In the genomic region with DNA sequence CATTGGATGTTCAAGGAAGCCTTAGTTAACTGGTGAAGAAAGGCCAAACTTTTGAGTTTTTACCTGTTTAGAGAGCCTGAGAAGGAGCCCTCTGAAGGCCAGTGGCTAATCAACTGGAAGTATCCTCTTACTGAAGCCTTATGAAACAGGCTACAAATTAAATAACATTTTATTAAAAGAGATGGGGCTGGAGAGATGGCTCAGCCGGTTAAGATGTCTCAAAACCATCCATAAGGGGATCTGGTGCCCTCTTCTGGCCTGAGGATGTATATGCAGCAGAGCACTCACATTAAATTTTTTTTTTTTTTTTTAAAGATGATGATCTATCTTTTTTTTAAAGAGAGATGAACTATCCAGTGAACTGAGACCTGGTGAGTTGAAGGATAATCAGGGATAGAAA, we compare ENCODE assay signal across 8 mouse cellular contexts. TPM values are rescaled to one million over a fixed set of nuclear protein-coding genes. Genes with fewer than 3 reads are reported as not detected.
DNase-seq lines count a peak whose midpoint lies in the region; ATAC-seq and TF ChIP-seq lines count a peak whose summit lies in the region.

No protein-coding gene starts in this region.

- no peak overlapping the region for H3K4me3 ChIP-seq in heart, adult 2 months
- no peak overlapping the region for H3K4me3 ChIP-seq in heart, embryonic 11.5 days (ENCODE audit: low read depth, low read length)
- H3K4me3 ChIP-seq in liver, embryonic 13.5 days (replicated peaks), result no peak overlapping the region
- no peak overlapping the region for H3K4me3 ChIP-seq in forebrain, embryonic 12.5 days (replicated peaks)

- no peak for ATAC-seq in heart, embryonic 11.5 days (replicated peaks; ENCODE audit: insufficient number of reproducible peaks, low FRiP score, low TSS enrichment)
- no peak for ATAC-seq in liver, embryonic 13.5 days (ENCODE audit: low read depth)
- no peak for ATAC-seq in forebrain, embryonic 12.5 days (ENCODE audit: low FRiP score)

- no peak overlapping the region for H3K4me2 ChIP-seq in heart, embryonic 11.5 days
- no peak overlapping the region for H3K4me2 ChIP-seq in liver, embryonic 13.5 days
- H3K4me2 ChIP-seq in forebrain, embryonic 12.5 days, result no peak overlapping the region

- no peak for TF ChIP-seq EP300 in heart, adult 2 months (IDR thresholded peaks at IDR 0.05; ENCODE audit: insufficient read depth, low read depth, low read length)

- H3K9ac ChIP-seq in heart, adult 2 months (ENCODE audit: low read depth, low read length), result no peak overlapping the region
- no peak overlapping the region for H3K9ac ChIP-seq in heart, embryonic 11.5 days (ENCODE audit: low read depth, low read length)
- H3K9ac ChIP-seq in liver, embryonic 13.5 days, result no peak overlapping the region
- H3K9ac ChIP-seq in forebrain, embryonic 12.5 days, result no peak overlapping the region

- 2% methylated on average over 1 of the region's 1 CpGs for WGBS in heart, adult 2 months
- WGBS in heart, embryonic 11.5 days (ENCODE audit: insufficient replicate concordance), result 3% methylated on average over 1 of the region's 1 CpGs
- WGBS in liver, embryonic 13.5 days (ENCODE audit: insufficient replicate concordance), result 7% methylated on average over 1 of the region's 1 CpGs
- 3% methylated on average over 1 of the region's 1 CpGs for WGBS in forebrain, embryonic 12.5 days

- no peak for TF ChIP-seq POLR2A in heart, adult 2 months (IDR thresholded peaks at IDR 0.05; ENCODE audit: insufficient read depth, low read depth, low read length)
- no peak for TF ChIP-seq POLR2A in brain, embryonic 14.5 days (IDR thresholded peaks at IDR 0.05; ENCODE audit: borderline replicate concordance, extremely low read depth, insufficient read depth, insufficient read length, poor library complexity, severe bottlenecking)

- peaks cover 7% of the 10 kb centered on the region for H3K4me1 ChIP-seq in heart, adult 2 months (ENCODE audit: control insufficient read depth, insufficient read depth, low read length)
- peaks cover 3% of the 10 kb centered on the region; the same call in 1 of the 2 replicates for H3K4me1 ChIP-seq in heart, embryonic 11.5 days (ENCODE audit: control insufficient read depth, insufficient read depth, low read length)
- H3K4me1 ChIP-seq in liver, embryonic 13.5 days (replicated peaks), result peaks cover 29% of the 10 kb centered on the region
- peaks cover 11% of the 10 kb centered on the region for H3K4me1 ChIP-seq in forebrain, embryonic 12.5 days

- no peak overlapping the region for H3K27ac ChIP-seq in heart, adult 2 months
- H3K27ac ChIP-seq in heart, embryonic 11.5 days (ENCODE audit: low read depth, low read length), result no peak overlapping the region
- H3K27ac ChIP-seq in liver, embryonic 13.5 days, result no peak overlapping the region
- no peak overlapping the region for H3K27ac ChIP-seq in forebrain, embryonic 12.5 days

- intact Hi-C loops in heart, adult 2 months (cut with DNase I), result loop anchor here (1.0 to 10.0 kb wide), 5 partner anchors 20 to 370 kb away; a partner anchor contains a TSS

- peak; percentile 93 for TF ChIP-seq CTCF in heart, adult 2 months (IDR thresholded peaks at IDR 0.05)
- TF ChIP-seq CTCF in brain, embryonic 14.5 days (IDR thresholded peaks at IDR 0.05; ENCODE audit: borderline replicate concordance, extremely low read depth, insufficient read depth, insufficient read length), result peak; percentile 54; the same call in 1 of the 2 replicates

- no peaks in the 10 kb centered on the region; the same call in 1 of the 2 replicates for H3K79me2 ChIP-seq in heart, adult 2 months (replicated peaks; ENCODE audit: control insufficient read depth, insufficient read depth, low read length)

- no peaks in the 10 kb centered on the region for H3K9me3 ChIP-seq in heart, embryonic 11.5 days (replicated peaks; ENCODE audit: control insufficient read depth, low read length)
- no peaks in the 10 kb centered on the region for H3K9me3 ChIP-seq in liver, embryonic 13.5 days (replicated peaks)
- no peaks in the 10 kb centered on the region for H3K9me3 ChIP-seq in forebrain, embryonic 12.5 days

- peak; percentile 55 to 60 for DNase-seq in heart, adult 2 months
- DNase-seq in CD4-positive, CD25-positive, alpha-beta regulatory T cell, adult 2 months (ENCODE audit: low read depth, low spot score), result peak; percentile 93
- DNase-seq in brain, embryonic 14.5 days (ENCODE audit: low read depth), result peak; percentile 86
- DNase-seq in gastrocnemius, postnatal 10 days, result peak; percentile 58
- peak; percentile 40 for DNase-seq in liver, embryonic 13.5 days
- peak; percentile 80 for DNase-seq in retina, postnatal 1 day

- H3K36me3 ChIP-seq in heart, adult 2 months (ENCODE audit: control insufficient read depth, insufficient read depth, low read length), result peaks cover 3% of the 10 kb centered on the region
- H3K36me3 ChIP-seq in heart, embryonic 11.5 days (ENCODE audit: control insufficient read depth, insufficient read depth, low read length), result no peaks in the 10 kb centered on the region
- peaks cover 11% of the 10 kb centered on the region for H3K36me3 ChIP-seq in liver, embryonic 13.5 days
- H3K36me3 ChIP-seq in forebrain, embryonic 12.5 days (replicated peaks), result peaks cover 9% of the 10 kb centered on the region

- H3K27me3 ChIP-seq in heart, adult 2 months (ENCODE audit: control insufficient read depth, insufficient read depth, low read length), result no peaks in the 10 kb centered on the region
- H3K27me3 ChIP-seq in heart, embryonic 11.5 days (ENCODE audit: control insufficient read depth, insufficient read depth, low read length), result no peaks in the 10 kb centered on the region
- H3K27me3 ChIP-seq in liver, embryonic 13.5 days, result no peaks in the 10 kb centered on the region
- no peaks in the 10 kb centered on the region for H3K27me3 ChIP-seq in forebrain, embryonic 12.5 days

RNA-seq across cellular contexts. Expression of a gene that starts 4.5 kb away (rescaled TPM):
- total RNA-seq in heart, adult 2 months (2021), result 10 to 100 TPM; 35.4 to 36.8 TPM
- polyA plus RNA-seq in heart, adult 2 months (2012; rRNA removed), result 8.3 and 18.9 TPM in 2 replicates
- 38.1 and 50.2 TPM in 2 replicates for polyA plus RNA-seq in heart, embryonic 11.5 days (2014; fragmentation: Nextera tagmentation; extraction: Ambion mirVana)
- polyA plus RNA-seq in brain, embryonic 14.5 days (2012; rRNA removed), result 25.0 and 26.2 TPM in 2 replicates
- 10 to 100 TPM; 21.7 to 24.0 TPM for total RNA-seq in gastrocnemius, postnatal 10 days (2021)
- polyA plus RNA-seq in liver, embryonic 13.5 days (2015; fragmentation: Nextera tagmentation; extraction: Ambion mirVana), result 27.3 and 37.3 TPM in 2 replicates
- 45.3 and 49.2 TPM in 2 replicates for polyA plus RNA-seq in forebrain, embryonic 12.5 days (2016; fragmentation: Nextera tagmentation; extraction: Ambion mirVana)

RNA-seq across cellular contexts. Expression of a gene that starts 46.6 kb away (rescaled TPM):
- 10 to 100 TPM; 33.7 to 48.9 TPM for total RNA-seq in heart, adult 2 months (2021)
- 34.6 and 50.0 TPM in 2 replicates for polyA plus RNA-seq in heart, adult 2 months (2012; rRNA removed)
- 30.9 and 32.4 TPM in 2 replicates for polyA plus RNA-seq in heart, embryonic 11.5 days (2014; fragmentation: Nextera tagmentation; extraction: Ambion mirVana)
- polyA plus RNA-seq in brain, embryonic 14.5 days (2012; rRNA removed), result 15.4 and 16.5 TPM in 2 replicates
- total RNA-seq in gastrocnemius, postnatal 10 days (2021), result 10 to 100 TPM; 34.7 to 35.3 TPM
- polyA plus RNA-seq in liver, embryonic 13.5 days (2015; fragmentation: Nextera tagmentation; extraction: Ambion mirVana), result 21.5 and 25.8 TPM in 2 replicates
- polyA plus RNA-seq in forebrain, embryonic 12.5 days (2016; fragmentation: Nextera tagmentation; extraction: Ambion mirVana), result 44.8 and 46.2 TPM in 2 replicates

Comparison
In these comparisons a context has a peak if more than half of its experiments do, and no peak if none do; other contexts are left out.
1. DNase-seq: peak in every context shown above with its lines; median percentile 93 in CD4-positive, CD25-positive, alpha-beta regulatory T cell, adult 2 months; 86 in brain, embryonic 14.5 days; 80 in retina, postnatal 1 day; 58 in gastrocnemius, postnatal 10 days; 58 in heart, adult 2 months; 40 in liver, embryonic 13.5 days.